Comparison of ENCODE assay signal across 15 mouse cellular contexts in genomic region chr13:12283826-12284225, GRCm38 (mm10). TPM values are rescaled to one million over a fixed set of nuclear protein-coding genes. Genes with fewer than 3 reads are reported as not detected.
DNase-seq lines count a peak whose midpoint lies in the region; ATAC-seq lines count a peak whose summit lies in the region.
"Had no signal": no experiment of that assay in that cellular context is flagged by ENCODE, and none has a peak within 500 bp of the region (broad histone marks: within the 10 kb centered on the region; RNA-seq: fewer than 3 reads in every experiment).

No protein-coding gene starts in this region.

- no peaks in the 10 kb centered on the region for H3K27me3 ChIP-seq in lung, embryonic 16.5 days (ENCODE audit: control insufficient read depth, insufficient read depth, low read depth, low read length)
- no peaks in the 10 kb centered on the region for H3K27me3 ChIP-seq in heart, embryonic 12.5 days (replicated peaks)
- H3K27me3 ChIP-seq in forebrain, embryonic 13.5 days, result no peaks in the 10 kb centered on the region
- H3K27me3 ChIP-seq: forebrain, embryonic 12.5 days; liver, embryonic 13.5 days; neural tube, embryonic 12.5 days had no signal

- H3K4me2 ChIP-seq in lung, embryonic 16.5 days (ENCODE audit: low read depth, low read length), result no peak overlapping the region
- no peak overlapping the region for H3K4me2 ChIP-seq in heart, embryonic 12.5 days
- no peak overlapping the region for H3K4me2 ChIP-seq in forebrain, embryonic 13.5 days
- H3K4me2 ChIP-seq: forebrain, embryonic 12.5 days; liver, embryonic 13.5 days; midbrain, embryonic 11.5 days; neural tube, embryonic 12.5 days had no signal

- ATAC-seq in lung, embryonic 16.5 days (ENCODE audit: low read depth), result peak; percentile 15; the same call in 1 of the 2 replicates
- ATAC-seq in heart, embryonic 12.5 days (ENCODE audit: insufficient number of reproducible peaks, low FRiP score), result peak; percentile 84
- ATAC-seq in forebrain, embryonic 13.5 days, result no peak
- ATAC-seq: intestine, postnatal 0 days had no signal

- H3K9me3 ChIP-seq in lung, embryonic 16.5 days (ENCODE audit: control insufficient read depth, low read length), result no peaks in the 10 kb centered on the region
- no peaks in the 10 kb centered on the region for H3K9me3 ChIP-seq in heart, embryonic 12.5 days (replicated peaks)
- no peaks in the 10 kb centered on the region for H3K9me3 ChIP-seq in forebrain, embryonic 13.5 days (replicated peaks)
- H3K9me3 ChIP-seq: forebrain, embryonic 12.5 days; liver, embryonic 13.5 days; neural tube, embryonic 12.5 days had no signal

- 0 out of 2 replicates have a peak, but pooled peaks cover 2% of the 10 kb centered on the region for H3K4me1 ChIP-seq in lung, embryonic 16.5 days (replicated peaks; ENCODE audit: control insufficient read depth, insufficient read depth, low read length)
- peaks cover 24% of the 10 kb centered on the region for H3K4me1 ChIP-seq in heart, embryonic 12.5 days (replicated peaks)
- no peaks in the 10 kb centered on the region for H3K4me1 ChIP-seq in forebrain, embryonic 13.5 days
- H3K4me1 ChIP-seq: forebrain, embryonic 12.5 days; liver, embryonic 13.5 days; neural tube, embryonic 12.5 days had no signal

- H3K27ac ChIP-seq in lung, embryonic 16.5 days (ENCODE audit: low read length), result peak overlapping the region; percentile 64
- peak overlapping the region; percentile 89 for H3K27ac ChIP-seq in heart, embryonic 12.5 days (ENCODE audit: poor library complexity, severe bottlenecking)
- no peak overlapping the region for H3K27ac ChIP-seq in forebrain, embryonic 13.5 days
- H3K27ac ChIP-seq: forebrain, embryonic 12.5 days; liver, embryonic 13.5 days; neural tube, embryonic 12.5 days had no signal

- H3K9ac ChIP-seq in lung, embryonic 16.5 days (ENCODE audit: low read length), result no peak overlapping the region
- no peak overlapping the region for H3K9ac ChIP-seq in heart, embryonic 12.5 days
- H3K9ac ChIP-seq in forebrain, embryonic 13.5 days, result no peak overlapping the region
- H3K9ac ChIP-seq: forebrain, embryonic 12.5 days; liver, embryonic 13.5 days; neural tube, embryonic 12.5 days had no signal

- H3K36me3 ChIP-seq in lung, embryonic 16.5 days (ENCODE audit: control insufficient read depth, insufficient read depth, low read length), result no peaks in the 10 kb centered on the region
- H3K36me3 ChIP-seq in heart, embryonic 12.5 days, result peaks cover 75% of the 10 kb centered on the region
- no peaks in the 10 kb centered on the region for H3K36me3 ChIP-seq in forebrain, embryonic 13.5 days (ENCODE audit: poor library complexity, severe bottlenecking)
- H3K36me3 ChIP-seq: forebrain, embryonic 12.5 days; liver, embryonic 13.5 days; neural tube, embryonic 12.5 days had no signal

- no peak overlapping the region for H3K4me3 ChIP-seq in lung, embryonic 16.5 days (ENCODE audit: low read length)
- no peak overlapping the region for H3K4me3 ChIP-seq in heart, embryonic 12.5 days
- no peak overlapping the region for H3K4me3 ChIP-seq in forebrain, embryonic 13.5 days
- H3K4me3 ChIP-seq: forebrain, embryonic 12.5 days; liver, embryonic 13.5 days; neural tube, embryonic 12.5 days had no signal

- WGBS in lung, embryonic 16.5 days, result 71% methylated on average over 3 of the region's 3 CpGs
- 49% methylated on average over 3 of the region's 3 CpGs for WGBS in heart, embryonic 12.5 days
- 80% methylated on average over 3 of the region's 3 CpGs for WGBS in forebrain, embryonic 13.5 days

- no peak for DNase-seq in lung, postnatal 36 days
- peak; percentile 33 for DNase-seq in adrenal gland, postnatal 25 days
- peak; percentile 23 to 53 for DNase-seq in kidney, postnatal 36 days
- no peak for DNase-seq in layer of hippocampus, postnatal 10 days (ENCODE audit: low spot score in 2 of 2)
- DNase-seq in urinary bladder, postnatal 10 days (ENCODE audit: low spot score), result no peak
- DNase-seq: cerebellum, adult 2 months; liver, embryonic 13.5 days; thymus, postnatal 4 days had no signal

RNA-seq across cellular contexts. Expression of gene Mtr, which starts 25.9 kb away (rescaled TPM):
- 15.3 and 15.6 TPM in 2 replicates for polyA plus RNA-seq in lung, embryonic 16.5 days (2015; fragmentation: Nextera tagmentation; extraction: Ambion mirVana)
- 21.4 and 26.1 TPM in 2 replicates for total RNA-seq in adrenal gland, postnatal 25 days (2021)
- 18.7 and 20.0 TPM in 2 replicates for polyA plus RNA-seq in heart, embryonic 12.5 days (2016; fragmentation: Nextera tagmentation; extraction: Ambion mirVana)
- 10 to 100 TPM; 17.5 to 17.6 TPM for total RNA-seq in layer of hippocampus, postnatal 10 days (2021)
- polyA plus RNA-seq in forebrain, embryonic 13.5 days (2015; fragmentation: Nextera tagmentation; extraction: Ambion mirVana), result 5.8 and 7.6 TPM in 2 replicates

RNA-seq across cellular contexts. Expression of gene Actn2, which starts 56.7 kb away (rescaled TPM):
- 42.4 and 53.1 TPM in 2 replicates for polyA plus RNA-seq in lung, embryonic 16.5 days (2015; fragmentation: Nextera tagmentation; extraction: Ambion mirVana)
- total RNA-seq in adrenal gland, postnatal 25 days (2021), result 0.24 TPM in 1 of 2 replicates, not detected in the other
- 1,360 and 1,370 TPM in 2 replicates for polyA plus RNA-seq in heart, embryonic 12.5 days (2016; fragmentation: Nextera tagmentation; extraction: Ambion mirVana)
- 10 to 100 TPM; 18.4 to 22.6 TPM for total RNA-seq in layer of hippocampus, postnatal 10 days (2021)
- 1.3 and 1.9 TPM in 2 replicates for polyA plus RNA-seq in forebrain, embryonic 13.5 days (2015; fragmentation: Nextera tagmentation; extraction: Ambion mirVana)

Comparison
In these comparisons a context has a peak if more than half of its experiments do, and no peak if none do; other contexts are left out.
1. DNase-seq: peak in adrenal gland, postnatal 25 days (single experiment) and kidney, postnatal 36 days (2 of 2); none in lung, postnatal 36 days (single experiment), layer of hippocampus, postnatal 10 days (0 of 2) and urinary bladder, postnatal 10 days (single experiment).
2. RNA of gene Actn2, which starts 56.7 kb away (polyA plus RNA-seq): 1,360 to 1,370 TPM in heart, embryonic 12.5 days; 42.4 to 53.1 TPM in lung, embryonic 16.5 days and 1.3 to 1.9 TPM in forebrain, embryonic 13.5 days; every median in the first group is over 10 times any median in the second.